In the genomic region with DNA sequence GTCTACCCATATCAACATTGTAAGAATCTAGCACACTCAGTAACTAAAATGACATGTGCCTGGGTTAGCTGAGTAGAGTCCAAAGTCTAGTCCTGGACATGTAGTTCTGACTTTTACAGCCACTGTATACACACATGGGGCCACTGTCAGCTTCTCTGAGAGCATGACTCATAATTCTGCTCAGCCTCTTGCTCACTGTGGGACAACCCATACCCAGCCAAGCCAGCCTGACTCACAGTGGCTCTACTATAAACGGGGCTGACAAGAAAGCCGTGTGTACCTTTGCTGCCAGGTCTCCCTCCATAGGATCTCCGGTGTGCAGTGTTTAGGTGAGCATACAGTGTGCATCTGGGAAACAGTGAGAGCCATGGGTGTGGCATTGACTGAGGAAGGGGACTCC, we compare ENCODE assay signal across 21 mouse cellular contexts. TPM values are rescaled to one million over a fixed set of nuclear protein-coding genes. Genes with fewer than 3 reads are reported as not detected.
DNase-seq lines count a peak whose midpoint lies in the region; ATAC-seq lines count a peak whose summit lies in the region.
"Had no signal": no experiment of that assay in that cellular context is flagged by ENCODE, and none has a peak within 500 bp of the region (broad histone marks: within the 10 kb centered on the region; RNA-seq: fewer than 3 reads in every experiment).

No protein-coding gene starts in this region.

- no peaks in the 10 kb centered on the region for H3K9me3 ChIP-seq in stomach, embryonic 16.5 days (replicated peaks; ENCODE audit: control insufficient read depth, low read length)
- H3K9me3 ChIP-seq in hindbrain, embryonic 10.5 days = no peaks in the 10 kb centered on the region
- H3K9me3 ChIP-seq: heart, embryonic 10.5 days; neural tube, embryonic 12.5 days had no signal

- no peaks in the 10 kb centered on the region for H3K36me3 ChIP-seq in stomach, embryonic 16.5 days (ENCODE audit: control insufficient read depth, insufficient read depth, low read length)
- no peaks in the 10 kb centered on the region for H3K36me3 ChIP-seq in hindbrain, embryonic 10.5 days
- H3K36me3 ChIP-seq: heart, embryonic 10.5 days; neural tube, embryonic 12.5 days had no signal

- DNase-seq in urinary bladder, adult 18-20 months (ENCODE audit: low spot score in 2 of 2) = peak; percentile 23 to 39
- DNase-seq in urinary bladder, adult 2 months (ENCODE audit: low spot score) = no peak
- peak; percentile 17 for DNase-seq in adipocyte (ENCODE audit: low spot score)
- DNase-seq in fibroblast of lung, adult 2 months (ENCODE audit: low read depth) = peak; percentile 51
- DNase-seq in hindbrain, embryonic 10.5 days (ENCODE audit: low spot score) = no peak
- DNase-seq in retina, embryonic 14.5 days (ENCODE audit: low spot score) = no peak
- no peak for DNase-seq in kidney, postnatal 25 days
- DNase-seq: cerebellum, postnatal 10 days; gastrocnemius, postnatal 36 days; heart, postnatal 36 days; kidney, postnatal 36 days; liver; right cerebral cortex, postnatal 4 days; thymus, postnatal 36 days had no signal

- H3K4me1 ChIP-seq in stomach, embryonic 16.5 days (ENCODE audit: control insufficient read depth, insufficient read depth, low read length) = peaks cover 4% of the 10 kb centered on the region; the same call in 1 of the 2 replicates
- no peaks in the 10 kb centered on the region for H3K4me1 ChIP-seq in hindbrain, embryonic 10.5 days (replicated peaks)
- H3K4me1 ChIP-seq: heart, embryonic 10.5 days; neural tube, embryonic 12.5 days had no signal

- ATAC-seq in stomach, embryonic 16.5 days (ENCODE audit: insufficient read depth, low FRiP score) = peak; percentile 97
- ATAC-seq: CD4-positive, CD25-positive, alpha-beta regulatory T cell, adult 4 months; lung, postnatal 0 days had no signal

- no peak overlapping the region for H3K4me3 ChIP-seq in stomach, embryonic 16.5 days (replicated peaks; ENCODE audit: low read length)
- H3K4me3 ChIP-seq in hindbrain, embryonic 10.5 days = no peak overlapping the region
- H3K4me3 ChIP-seq: heart, embryonic 10.5 days; megakaryocyte, embryonic 14.5 days; neural tube, embryonic 12.5 days had no signal

- H3K4me2 ChIP-seq in stomach, embryonic 16.5 days (ENCODE audit: low read depth, low read length) = no peak overlapping the region
- H3K4me2 ChIP-seq: neural tube, embryonic 12.5 days had no signal

- H3K9ac ChIP-seq in stomach, embryonic 16.5 days (ENCODE audit: low read length) = no peak overlapping the region
- H3K9ac ChIP-seq: neural tube, embryonic 12.5 days had no signal

- WGBS in stomach, embryonic 16.5 days = 64% methylated on average over 3 of the region's 3 CpGs
- 90% methylated on average over 3 of the region's 3 CpGs for WGBS in hindbrain, embryonic 10.5 days

- peak overlapping the region; percentile 60 for H3K27ac ChIP-seq in stomach, embryonic 16.5 days (ENCODE audit: low read length)
- no peak overlapping the region for H3K27ac ChIP-seq in hindbrain, embryonic 10.5 days
- H3K27ac ChIP-seq: heart, embryonic 10.5 days; neural tube, embryonic 12.5 days had no signal

- H3K27me3 ChIP-seq in stomach, embryonic 16.5 days (ENCODE audit: control insufficient read depth, insufficient read depth, low read length) = no peaks in the 10 kb centered on the region
- no peaks in the 10 kb centered on the region for H3K27me3 ChIP-seq in hindbrain, embryonic 10.5 days (ENCODE audit: insufficient read depth, poor library complexity, severe bottlenecking)
- H3K27me3 ChIP-seq: neural tube, embryonic 12.5 days had no signal

RNA-seq across cellular contexts. Expression of a gene that starts 19.2 kb away (rescaled TPM):
- not detected in 2 replicates for polyA plus RNA-seq in urinary bladder, adult 2 months (2012; rRNA removed)
- polyA plus RNA-seq in stomach, embryonic 16.5 days (2015; fragmentation: Nextera tagmentation; extraction: Ambion mirVana) = 2.8 and 4.1 TPM in 2 replicates
- polyA plus RNA-seq in hindbrain, embryonic 10.5 days (2016; fragmentation: Nextera tagmentation; extraction: Ambion mirVana) = not detected in 2 replicates
- polyA plus RNA-seq: CD4-positive, CD25-positive, alpha-beta regulatory T cell, adult 4 months; heart, embryonic 10.5 days; lung, postnatal 0 days; midbrain, postnatal 0 days; neural tube, embryonic 12.5 days had no signal

RNA-seq across cellular contexts. Expression of a gene that starts 28.0 kb away (rescaled TPM):
- 6.5 and 7.4 TPM in 2 replicates for polyA plus RNA-seq in urinary bladder, adult 2 months (2012; rRNA removed)
- polyA plus RNA-seq in stomach, embryonic 16.5 days (2015; fragmentation: Nextera tagmentation; extraction: Ambion mirVana) = 2.9 and 3.1 TPM in 2 replicates
- polyA plus RNA-seq in hindbrain, embryonic 10.5 days (2016; fragmentation: Nextera tagmentation; extraction: Ambion mirVana) = 0.68 and 0.85 TPM in 2 replicates

Comparison
In these comparisons a context has a peak if more than half of its experiments do, and no peak if none do; other contexts are left out.
1. DNase-seq: peak in urinary bladder, adult 18-20 months (2 of 2), adipocyte (single experiment) and fibroblast of lung, adult 2 months (single experiment); none in urinary bladder, adult 2 months (single experiment), hindbrain, embryonic 10.5 days (single experiment), retina, embryonic 14.5 days (single experiment) and kidney, postnatal 25 days (0 of 2).